Mouse (Mus musculus): Measurements from ENCODE around the gene Rwdd4a.

- TF ChIP-seq CTCF (IDR thresholded peaks at IDR 0.05; ENCODE audit: borderline replicate concordance, insufficient read depth, low read length) (no peak), POLR2A (IDR thresholded peaks at IDR 0.05; ENCODE audit: low read depth, low read length) (no peak)
These were observed 33.1 kb downstream of the Rwdd4a start for GRCm38 (mm10) chr8:47566551-47566950.

Measured in embryonic fibroblast, embryonic 13.5 days (primary cell).